Mouse (Mus musculus): ENCODE measurements around the gene Tmem135. TPM values are rescaled to one million over a fixed set of nuclear protein-coding genes. Genes with fewer than 3 reads are reported as not detected.
A peak's percentile ranks its signal among the peaks of the same experiment; 100 is the strongest.

The Tmem135 gene
- polyA plus RNA-seq, 2 experiments, result 12.4 to 18.6 TPM

- Histone ChIP-seq H3K27me3 (ENCODE audit: control insufficient read depth, insufficient read depth, low read length) (no peaks in the 10 kb centered on the region), H3K9ac (ENCODE audit: low read depth, low read length, severe bottlenecking) (no peak overlapping the region), H3K4me2 (replicated peaks; ENCODE audit: low read depth, low read length, severe bottlenecking) (no peak overlapping the region), H3K27ac (replicated peaks; ENCODE audit: low read depth, low read length) (no peak overlapping the region), H3K36me3 (ENCODE audit: control insufficient read depth, insufficient read depth, low read length) (no peaks in the 10 kb centered on the region), H3K9me3 (ENCODE audit: control insufficient read depth, low read length) (no peaks in the 10 kb centered on the region), H3K4me3 (replicated peaks; ENCODE audit: low read length) (no peak overlapping the region), H3K4me1 (ENCODE audit: control insufficient read depth, insufficient read depth, low read length) (peaks cover 5% of the 10 kb centered on the region)
- DNase-seq (ENCODE audit: low spot score) (peak; percentile 74), ATAC-seq (ENCODE audit: low FRiP score, low read depth) (0 out of 2 replicates have a peak, but pooled peaks have one; percentile 41)
- 53% methylated on average over 4 of the region's 4 CpGs for WGBS
- no peak for TF ChIP-seq POLR2A (IDR thresholded peaks at IDR 0.05; ENCODE audit: borderline replicate concordance, extremely low read depth, insufficient read depth, insufficient read length)
Observed at GRCm38 (mm10) chr7:89437589-89437988, 33.6 kb upstream of the Tmem135 start.

GRCm38 (mm10) chr7:89436404-89436803 lies 32.4 kb upstream of the Tmem135 start:
- no peaks in the 10 kb centered on the region for H3K9me3 ChIP-seq (ENCODE audit: control insufficient read depth, low read length)
- H3K4me2 ChIP-seq (replicated peaks; ENCODE audit: low read depth, low read length, severe bottlenecking), result no peak overlapping the region
- H3K36me3 ChIP-seq (ENCODE audit: control insufficient read depth, insufficient read depth, low read length), result no peaks in the 10 kb centered on the region
- no peak overlapping the region for H3K27ac ChIP-seq (replicated peaks; ENCODE audit: low read depth, low read length)
- 86% methylated on average over 5 of the region's 5 CpGs for WGBS
- no peak overlapping the region for H3K9ac ChIP-seq (ENCODE audit: low read depth, low read length, severe bottlenecking)
- H3K4me3 ChIP-seq (replicated peaks; ENCODE audit: low read length), result no peak overlapping the region
- no peak for TF ChIP-seq POLR2A (IDR thresholded peaks at IDR 0.05; ENCODE audit: borderline replicate concordance, extremely low read depth, insufficient read depth, insufficient read length)
- DNase-seq (ENCODE audit: low spot score), result no peak
- H3K4me1 ChIP-seq (ENCODE audit: control insufficient read depth, insufficient read depth, low read length), result peaks cover 5% of the 10 kb centered on the region
- no peak for ATAC-seq (ENCODE audit: low FRiP score, low read depth)
- no peaks in the 10 kb centered on the region for H3K27me3 ChIP-seq (ENCODE audit: control insufficient read depth, insufficient read depth, low read length)

GRCm38 (mm10) chr7:89433893-89434616 lies 30.0 kb upstream of the Tmem135 start:
- Histone ChIP-seq H3K4me2 (replicated peaks; ENCODE audit: low read depth, low read length, severe bottlenecking) (no peak overlapping the region), H3K4me3 (replicated peaks; ENCODE audit: low read length) (no peak overlapping the region), H3K27me3 (ENCODE audit: control insufficient read depth, insufficient read depth, low read length) (no peaks in the 10 kb centered on the region), H3K27ac (replicated peaks; ENCODE audit: low read depth, low read length) (no peak overlapping the region; the same call in 1 of the 2 replicates), H3K9me3 (ENCODE audit: control insufficient read depth, low read length) (no peaks in the 10 kb centered on the region), H3K36me3 (ENCODE audit: control insufficient read depth, insufficient read depth, low read length) (no peaks in the 10 kb centered on the region), H3K4me1 (ENCODE audit: control insufficient read depth, insufficient read depth, low read length) (peaks cover 5% of the 10 kb centered on the region), H3K9ac (ENCODE audit: low read depth, low read length, severe bottlenecking) (no peak overlapping the region)
- ATAC-seq (ENCODE audit: low FRiP score, low read depth) (no peak), DNase-seq (ENCODE audit: low spot score) (no peak)
- no peak for TF ChIP-seq POLR2A (IDR thresholded peaks at IDR 0.05; ENCODE audit: borderline replicate concordance, extremely low read depth, insufficient read depth, insufficient read length)
- WGBS, result 55% methylated on average over 8 of the region's 8 CpGs

- DNase-seq (ENCODE audit: low spot score), result peak; percentile 88
- no peak overlapping the region for H3K4me3 ChIP-seq (replicated peaks; ENCODE audit: low read length)
- no peaks in the 10 kb centered on the region for H3K27me3 ChIP-seq (ENCODE audit: control insufficient read depth, insufficient read depth, low read length)
- no peak for TF ChIP-seq POLR2A (IDR thresholded peaks at IDR 0.05; ENCODE audit: borderline replicate concordance, extremely low read depth, insufficient read depth, insufficient read length)
- no peaks in the 10 kb centered on the region for H3K9me3 ChIP-seq (ENCODE audit: control insufficient read depth, low read length)
- H3K9ac ChIP-seq (ENCODE audit: low read depth, low read length, severe bottlenecking), result no peak overlapping the region
- no peak overlapping the region for H3K4me2 ChIP-seq (replicated peaks; ENCODE audit: low read depth, low read length, severe bottlenecking)
- WGBS, result 41% methylated on average over 9 of the region's 9 CpGs
- peak overlapping the region; percentile 63; the same call in 1 of the 2 replicates for H3K27ac ChIP-seq (replicated peaks; ENCODE audit: low read depth, low read length)
- peaks cover 5% of the 10 kb centered on the region for H3K4me1 ChIP-seq (ENCODE audit: control insufficient read depth, insufficient read depth, low read length)
- peak; percentile 47; the same call in 1 of the 2 replicates for ATAC-seq (ENCODE audit: low FRiP score, low read depth)
- H3K36me3 ChIP-seq (ENCODE audit: control insufficient read depth, insufficient read depth, low read length), result no peaks in the 10 kb centered on the region
Observed at GRCm38 (mm10) chr7:89433193-89433892, 29.3 kb upstream of the Tmem135 start.

- WGBS, result 86% methylated on average over 2 of the region's 2 CpGs
- Histone ChIP-seq H3K36me3 (ENCODE audit: control insufficient read depth, insufficient read depth, low read length) (no peaks in the 10 kb centered on the region), H3K27me3 (ENCODE audit: control insufficient read depth, insufficient read depth, low read length) (no peaks in the 10 kb centered on the region), H3K9me3 (ENCODE audit: control insufficient read depth, low read length) (no peaks in the 10 kb centered on the region), H3K9ac (ENCODE audit: low read depth, low read length, severe bottlenecking) (no peak overlapping the region), H3K27ac (replicated peaks; ENCODE audit: low read depth, low read length) (no peak overlapping the region), H3K4me3 (replicated peaks; ENCODE audit: low read length) (no peak overlapping the region), H3K4me2 (replicated peaks; ENCODE audit: low read depth, low read length, severe bottlenecking) (no peak overlapping the region), H3K4me1 (ENCODE audit: control insufficient read depth, insufficient read depth, low read length) (peaks cover 5% of the 10 kb centered on the region; the same call in 1 of the 2 replicates)
- no peak for TF ChIP-seq POLR2A (IDR thresholded peaks at IDR 0.05; ENCODE audit: borderline replicate concordance, extremely low read depth, insufficient read depth, insufficient read length)
- DNase-seq (ENCODE audit: low spot score), result no peak
- ATAC-seq (ENCODE audit: low FRiP score, low read depth), result no peak
Observed at GRCm38 (mm10) chr7:89431185-89431584, 27.2 kb upstream of the Tmem135 start.
